Mouse (Mus musculus): ENCODE measurements at regions not wholly inside any gene's neighbourhood (a gene's known extent, or its start where the extent isn't known, plus 50 kb on each side); places are given as distances from the start of the nearest gene placed in this dataset.

DNA sequence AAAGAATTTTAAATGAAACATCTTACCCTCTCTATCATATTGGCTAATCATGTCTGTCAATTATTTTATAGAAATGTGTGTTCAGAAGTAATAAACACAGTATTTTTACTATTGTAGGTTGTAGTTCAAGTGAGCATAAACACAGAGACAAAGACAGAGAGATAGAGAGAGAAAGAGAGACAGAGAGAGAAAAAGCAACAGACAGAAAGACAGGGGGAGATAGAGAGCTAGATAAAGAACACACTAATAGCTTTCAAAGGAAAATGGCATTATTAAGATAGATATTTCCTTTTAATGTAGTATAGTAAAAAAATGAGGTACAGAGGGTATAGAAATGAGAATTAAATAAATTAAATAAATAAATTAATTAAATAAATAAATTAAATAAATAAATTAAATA is 624.4 kb upstream of the Fam84a start:
- peak; percentile 5 for DNase-seq (ENCODE audit: low read depth, low spot score)

DNA sequence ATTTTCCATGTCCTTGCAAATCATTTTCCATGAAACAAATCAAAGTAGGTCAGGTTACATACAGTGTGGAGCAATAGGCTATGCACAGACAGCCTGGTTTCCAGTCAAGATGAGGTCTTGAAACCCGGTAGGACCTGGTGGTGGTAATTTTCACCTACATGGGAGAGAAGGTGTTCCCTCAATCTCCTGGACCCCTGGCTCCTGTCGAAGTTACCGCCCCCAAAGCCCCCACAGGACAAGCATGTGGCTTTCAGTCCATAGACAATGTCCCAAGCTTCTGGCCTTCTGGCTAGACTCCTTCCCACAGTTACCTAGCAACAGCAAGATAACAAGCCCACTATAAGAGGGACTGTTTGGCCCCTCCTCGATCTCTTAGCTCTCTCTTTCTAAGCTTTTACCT is 600.7 kb upstream of the Fam84a start:
- DNase-seq (ENCODE audit: low read depth, low spot score): no peak

DNA sequence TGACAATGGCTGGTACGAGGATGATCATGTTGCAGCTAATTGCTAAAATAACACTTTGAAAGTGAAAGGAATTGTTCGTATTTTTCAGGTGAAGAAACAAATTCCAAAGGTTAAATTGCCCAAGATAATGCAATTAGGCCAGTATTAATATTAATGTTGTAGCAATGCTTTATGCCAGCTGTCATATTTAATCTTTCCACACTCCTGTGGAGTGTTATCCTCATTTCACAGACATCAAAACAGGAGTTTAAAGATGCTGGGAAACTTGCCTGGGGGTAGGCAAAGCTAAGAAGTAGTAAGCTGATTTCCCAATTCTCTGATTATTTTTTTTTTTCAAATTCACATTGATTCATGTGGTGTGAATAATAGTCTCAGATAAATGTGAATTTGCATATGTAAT is 595.5 kb upstream of the Fam84a start:
- DNase-seq (ENCODE audit: low read depth, low spot score): no peak
